ENCODE assay signal across 22 mouse cellular contexts in genomic region chr8:115114498-115114897, GRCm38 (mm10).
"Had no signal": no experiment of that assay in that cellular context is flagged by ENCODE, and none has a peak within 500 bp of the region (broad histone marks: within the 10 kb centered on the region; RNA-seq: fewer than 3 reads in every experiment).

No protein-coding gene starts in this region.

- H3K4me2 ChIP-seq: intestine, embryonic 15.5 days; limb, embryonic 13.5 days; liver, embryonic 12.5 days; liver, embryonic 15.5 days; lung, embryonic 15.5 days; midbrain, embryonic 13.5 days; neural tube, embryonic 15.5 days had no signal

- H3K4me1 ChIP-seq: intestine, embryonic 15.5 days; limb, embryonic 13.5 days; liver, embryonic 15.5 days; lung, embryonic 15.5 days; megakaryocyte, embryonic 14.5 days had no signal

- H3K9me3 ChIP-seq: intestine, embryonic 15.5 days; limb, embryonic 10.5 days; limb, embryonic 13.5 days; liver, embryonic 12.5 days; liver, embryonic 15.5 days; lung, embryonic 15.5 days; midbrain, embryonic 10.5 days; midbrain, embryonic 13.5 days; neural tube, embryonic 15.5 days had no signal

- ATAC-seq: intestine, embryonic 15.5 days; liver, embryonic 12.5 days; midbrain, embryonic 13.5 days; midbrain, embryonic 16.5 days had no signal

- H3K27ac ChIP-seq: intestine, embryonic 15.5 days; layer of hippocampus, adult 2 months; limb, embryonic 10.5 days; limb, embryonic 13.5 days; liver, embryonic 12.5 days; liver, embryonic 15.5 days; lung, embryonic 15.5 days; midbrain, embryonic 10.5 days; midbrain, embryonic 13.5 days; neural tube, embryonic 15.5 days had no signal

- H3K9ac ChIP-seq: intestine, embryonic 15.5 days; limb, embryonic 13.5 days; liver, embryonic 12.5 days; liver, embryonic 15.5 days; lung, embryonic 15.5 days; midbrain, embryonic 13.5 days; neural tube, embryonic 15.5 days had no signal

- DNase-seq: kidney, adult 18-20 months; kidney, postnatal 25 days; layer of hippocampus, adult 9-11 months; liver; lung, adult 18-20 months; lung, postnatal 10 days; lung, postnatal 36 days; thymus, adult 18-20 months; thymus, postnatal 36 days had no signal

- H3K36me3 ChIP-seq: intestine, embryonic 15.5 days; limb, embryonic 10.5 days; limb, embryonic 13.5 days; liver, embryonic 12.5 days; liver, embryonic 15.5 days; lung, embryonic 15.5 days; midbrain, embryonic 10.5 days; midbrain, embryonic 13.5 days; neural tube, embryonic 15.5 days had no signal

- H3K27me3 ChIP-seq: intestine, embryonic 15.5 days; liver, embryonic 12.5 days; liver, embryonic 15.5 days; lung, embryonic 15.5 days; megakaryocyte, embryonic 14.5 days; midbrain, embryonic 13.5 days; neural tube, embryonic 15.5 days had no signal

- H3K4me3 ChIP-seq: intestine, embryonic 15.5 days; layer of hippocampus, adult 2 months; limb, embryonic 10.5 days; limb, embryonic 13.5 days; liver, embryonic 12.5 days; liver, embryonic 15.5 days; lung, embryonic 15.5 days; megakaryocyte, embryonic 14.5 days; midbrain, embryonic 10.5 days; midbrain, embryonic 13.5 days; myocyte; neural tube, embryonic 15.5 days had no signal
